Comparison of ENCODE assay signal across 8 mouse cellular contexts in genomic region chr10:86452326-86452995, GRCm38 (mm10). TPM values are rescaled to one million over a fixed set of nuclear protein-coding genes. Genes with fewer than 3 reads are reported as not detected.
DNase-seq lines count a peak whose midpoint lies in the region; ATAC-seq and TF ChIP-seq lines count a peak whose summit lies in the region.

No protein-coding gene starts in this region.

- H3K9ac ChIP-seq in ES-E14 (ENCODE audit: insufficient read depth, low read depth, low read length, poor library complexity, severe bottlenecking), result no peak overlapping the region
- H3K9ac ChIP-seq in kidney, embryonic 14.5 days (ENCODE audit: low read depth, low read length), result no peak overlapping the region
- no peak overlapping the region for H3K9ac ChIP-seq in liver, postnatal 0 days (replicated peaks)

- no peaks in the 10 kb centered on the region for H3K9me3 ChIP-seq in ES-E14 (ENCODE audit: control insufficient read depth, insufficient read depth, low read depth, low read length)
- no peaks in the 10 kb centered on the region for H3K9me3 ChIP-seq in kidney, embryonic 14.5 days (ENCODE audit: control insufficient read depth, low read length)
- H3K9me3 ChIP-seq in liver, postnatal 0 days (ENCODE audit: low read length), result no peaks in the 10 kb centered on the region

- H3K27ac ChIP-seq in ES-E14 (ENCODE audit: insufficient read depth, low read depth, low read length, poor library complexity, severe bottlenecking), result no peak overlapping the region
- no peak overlapping the region for H3K27ac ChIP-seq in kidney, embryonic 14.5 days (ENCODE audit: low read depth, low read length)
- H3K27ac ChIP-seq in liver, postnatal 0 days (ENCODE audit: low read depth), result no peak overlapping the region

- in situ Hi-C loops in ES-E14 (cut with MboI; ENCODE audit: low sequenced_read_pairs in 2 of 2, unreplicated experiment in 2 of 2), result no loop called here

- no peak overlapping the region for H3K4me2 ChIP-seq in kidney, embryonic 14.5 days (replicated peaks; ENCODE audit: low read depth, low read length)
- H3K4me2 ChIP-seq in liver, postnatal 0 days (ENCODE audit: low read depth, low read length), result no peak overlapping the region

- intact Hi-C loops in gastrocnemius, postnatal 36 days (cut with DNase I), result loop anchor here (2.0 to 5.0 kb wide), 2 partner anchors 105 to 388 kb away; no protein-coding TSS in a partner anchor

- ATAC-seq in kidney, embryonic 14.5 days (ENCODE audit: low FRiP score, low TSS enrichment), result peak; percentile 81
- ATAC-seq in liver, postnatal 0 days, result peak; percentile 66; the same call in 1 of the 2 replicates

- WGBS in kidney, embryonic 14.5 days, result 45% methylated on average over 6 of the region's 6 CpGs
- WGBS in liver, postnatal 0 days (ENCODE audit: insufficient replicate concordance), result 44% methylated on average over 6 of the region's 6 CpGs

- H3K4me3 ChIP-seq in ES-E14 (ENCODE audit: insufficient read depth in 1 of 2, low read depth in 1 of 2, low read length in 2 of 2, poor library complexity in 1 of 2, severe bottlenecking in 1 of 2), result no peak overlapping the region
- H3K4me3 ChIP-seq in kidney, embryonic 14.5 days (ENCODE audit: low read length), result no peak overlapping the region
- H3K4me3 ChIP-seq in liver, postnatal 0 days (ENCODE audit: low read depth, low read length), result no peak overlapping the region

- peaks cover 0 to 3% of the 10 kb centered on the region in 2 experiments; a peak in 1 of 4 replicates for H3K4me1 ChIP-seq in ES-E14 (ENCODE audit: control insufficient read depth in 2 of 2, insufficient read depth in 2 of 2, low read length in 2 of 2, poor library complexity in 1 of 2)
- no peaks in the 10 kb centered on the region for H3K4me1 ChIP-seq in kidney, embryonic 14.5 days (ENCODE audit: control insufficient read depth, insufficient read depth, low read length)
- no peaks in the 10 kb centered on the region for H3K4me1 ChIP-seq in liver, postnatal 0 days (ENCODE audit: insufficient read depth)

- DNase-seq in 3T3-L1 (ENCODE audit: low read depth, low spot score), result peak; percentile 80
- peak; percentile 58 for DNase-seq in ES-E14 (ENCODE audit: low read depth, low spot score)
- peak; percentile 63 for DNase-seq in cerebellum, adult 9-11 months
- peak; percentile 73 for DNase-seq in heart, adult 8-10 months (ENCODE audit: low spot score)
- DNase-seq in liver, postnatal 0 days, result peak; percentile 21
- DNase-seq in retina, adult 2 months (ENCODE audit: low read depth, low spot score), result peak; percentile 32
- no peak for DNase-seq in gastrocnemius, postnatal 36 days

- peak; percentile 87 for TF ChIP-seq CTCF in liver, postnatal 0 days (IDR thresholded peaks at IDR 0.05; ENCODE audit: low read depth)

- H3K27me3 ChIP-seq in kidney, embryonic 14.5 days (ENCODE audit: control insufficient read depth, insufficient read depth, low read length), result no peaks in the 10 kb centered on the region
- no peaks in the 10 kb centered on the region for H3K27me3 ChIP-seq in liver, postnatal 0 days (ENCODE audit: insufficient read depth, low read length)

- TF ChIP-seq EP300 in liver, postnatal 0 days (IDR thresholded peaks at IDR 0.05; ENCODE audit: low read depth), result no peak

- H3K36me3 ChIP-seq in ES-E14 (ENCODE audit: control insufficient read depth, insufficient read depth, low read length, poor library complexity, severe bottlenecking), result no peaks in the 10 kb centered on the region
- H3K36me3 ChIP-seq in kidney, embryonic 14.5 days (ENCODE audit: control insufficient read depth, insufficient read depth, low read length), result no peaks in the 10 kb centered on the region
- H3K36me3 ChIP-seq in liver, postnatal 0 days (replicated peaks; ENCODE audit: insufficient read depth, low read length), result no peaks in the 10 kb centered on the region

TF ChIP-seq in ES-E14, 5 proteins besides CTCF, POLR2A, EP300 and RAD21:
- TF ChIP-seq ZC3H11A (IDR thresholded peaks at IDR 0.05; ENCODE audit: borderline replicate concordance, low read depth, low read length) (peak; percentile 85), MAFK (IDR thresholded peaks at IDR 0.05; ENCODE audit: insufficient read depth, low read depth, low read length) (no peak)

RNA-seq across cellular contexts. Expression of gene Syn3, which starts 46.2 kb away (rescaled TPM):
- total RNA-seq in ES-E14 (2012; rRNA removed), result 1.0 and 1.5 TPM in 2 replicates
- total RNA-seq in heart, adult 8-10 months (2022), result under 1 TPM; 0.34 to 0.79 (median 0.47) TPM
- 6.3 and 8.4 TPM in 2 replicates for polyA plus RNA-seq in kidney, embryonic 14.5 days (2014; fragmentation: Nextera tagmentation; extraction: Ambion mirVana)
- 0.20 and 0.25 TPM in 2 replicates for polyA plus RNA-seq in liver, postnatal 0 days (2015; fragmentation: Nextera tagmentation; extraction: Ambion mirVana)
- under 1 TPM; 0.15 to 0.28 TPM for total RNA-seq in gastrocnemius, postnatal 36 days (2021)

Comparison
In these comparisons a context has a peak if more than half of its experiments do, and no peak if none do; other contexts are left out.
1. DNase-seq: peak in 3T3-L1 (single experiment), ES-E14 (single experiment), cerebellum, adult 9-11 months (single experiment), heart, adult 8-10 months (single experiment), liver, postnatal 0 days (single experiment) and retina, adult 2 months (single experiment); none in gastrocnemius, postnatal 36 days (0 of 2).